ENCODE assay signal across 11 mouse cellular contexts in genomic region chr13:9446448-9447115, GRCm38 (mm10).
DNase-seq lines count a peak whose midpoint lies in the region; ATAC-seq lines count a peak whose summit lies in the region.
"Had no signal": no experiment of that assay in that cellular context is flagged by ENCODE, and none has a peak within 500 bp of the region (broad histone marks: within the 10 kb centered on the region; RNA-seq: fewer than 3 reads in every experiment).

No protein-coding gene starts in this region.

- H3K36me3 ChIP-seq in kidney, embryonic 16.5 days (ENCODE audit: insufficient read depth, low read length), result no peaks in the 10 kb centered on the region
- H3K36me3 ChIP-seq: embryonic facial prominence, embryonic 15.5 days; kidney, embryonic 15.5 days had no signal

- no peaks in the 10 kb centered on the region for H3K9me3 ChIP-seq in kidney, embryonic 16.5 days (ENCODE audit: low read length)
- H3K9me3 ChIP-seq: embryonic facial prominence, embryonic 15.5 days; kidney, embryonic 15.5 days had no signal

- H3K4me2 ChIP-seq in kidney, embryonic 16.5 days (replicated peaks; ENCODE audit: low read depth, low read length), result no peak overlapping the region
- H3K4me2 ChIP-seq: embryonic facial prominence, embryonic 15.5 days; kidney, embryonic 15.5 days had no signal

- H3K27me3 ChIP-seq in kidney, embryonic 16.5 days (ENCODE audit: insufficient read depth, low read length), result no peaks in the 10 kb centered on the region
- H3K27me3 ChIP-seq: embryonic facial prominence, embryonic 15.5 days; kidney, embryonic 15.5 days had no signal

- WGBS in kidney, embryonic 16.5 days, result 95% methylated on average over 4 of the region's 4 CpGs

- no peak overlapping the region for H3K27ac ChIP-seq in kidney, embryonic 16.5 days (ENCODE audit: low read length)
- H3K27ac ChIP-seq: embryonic facial prominence, embryonic 15.5 days; kidney, embryonic 15.5 days had no signal

- intact Hi-C loops in heart, postnatal 36 days (cut with DNase I), result no loop called here

- DNase-seq in MN1 (ENCODE audit: low spot score), result peak; percentile 72
- DNase-seq in cerebellum, adult 8-10 months, result peak; percentile 33
- DNase-seq in heart, adult 18-20 months, result peak; percentile 81 to 86
- DNase-seq in heart, postnatal 36 days, result peak; percentile 52 to 65
- DNase-seq in layer of hippocampus, postnatal 10 days (ENCODE audit: low spot score in 2 of 2), result no peak
- no peak for DNase-seq in adrenal gland, adult 2 months
- DNase-seq: lung, postnatal 4 days had no signal

- H3K9ac ChIP-seq in kidney, embryonic 16.5 days (replicated peaks; ENCODE audit: low read length), result no peak overlapping the region
- H3K9ac ChIP-seq: embryonic facial prominence, embryonic 15.5 days; kidney, embryonic 15.5 days had no signal

- no peaks in the 10 kb centered on the region for H3K4me1 ChIP-seq in kidney, embryonic 16.5 days (ENCODE audit: insufficient read depth, low read length)
- H3K4me1 ChIP-seq: embryonic facial prominence, embryonic 15.5 days; kidney, embryonic 15.5 days had no signal

- no peak overlapping the region for H3K4me3 ChIP-seq in kidney, embryonic 16.5 days (ENCODE audit: low read length)
- H3K4me3 ChIP-seq: embryonic facial prominence, embryonic 15.5 days; kidney, embryonic 15.5 days had no signal

- no peak for ATAC-seq in kidney, embryonic 16.5 days (ENCODE audit: low FRiP score, low TSS enrichment)
- ATAC-seq in inflammation-experienced regulatory T-cells, adult 6 months, result no peak

Comparison
In these comparisons a context has a peak if more than half of its experiments do, and no peak if none do; other contexts are left out.
1. DNase-seq: peak in MN1 (single experiment), cerebellum, adult 8-10 months (single experiment), heart, adult 18-20 months (2 of 2) and heart, postnatal 36 days (2 of 2); none in layer of hippocampus, postnatal 10 days (0 of 2) and adrenal gland, adult 2 months (single experiment).